In the genomic region with DNA sequence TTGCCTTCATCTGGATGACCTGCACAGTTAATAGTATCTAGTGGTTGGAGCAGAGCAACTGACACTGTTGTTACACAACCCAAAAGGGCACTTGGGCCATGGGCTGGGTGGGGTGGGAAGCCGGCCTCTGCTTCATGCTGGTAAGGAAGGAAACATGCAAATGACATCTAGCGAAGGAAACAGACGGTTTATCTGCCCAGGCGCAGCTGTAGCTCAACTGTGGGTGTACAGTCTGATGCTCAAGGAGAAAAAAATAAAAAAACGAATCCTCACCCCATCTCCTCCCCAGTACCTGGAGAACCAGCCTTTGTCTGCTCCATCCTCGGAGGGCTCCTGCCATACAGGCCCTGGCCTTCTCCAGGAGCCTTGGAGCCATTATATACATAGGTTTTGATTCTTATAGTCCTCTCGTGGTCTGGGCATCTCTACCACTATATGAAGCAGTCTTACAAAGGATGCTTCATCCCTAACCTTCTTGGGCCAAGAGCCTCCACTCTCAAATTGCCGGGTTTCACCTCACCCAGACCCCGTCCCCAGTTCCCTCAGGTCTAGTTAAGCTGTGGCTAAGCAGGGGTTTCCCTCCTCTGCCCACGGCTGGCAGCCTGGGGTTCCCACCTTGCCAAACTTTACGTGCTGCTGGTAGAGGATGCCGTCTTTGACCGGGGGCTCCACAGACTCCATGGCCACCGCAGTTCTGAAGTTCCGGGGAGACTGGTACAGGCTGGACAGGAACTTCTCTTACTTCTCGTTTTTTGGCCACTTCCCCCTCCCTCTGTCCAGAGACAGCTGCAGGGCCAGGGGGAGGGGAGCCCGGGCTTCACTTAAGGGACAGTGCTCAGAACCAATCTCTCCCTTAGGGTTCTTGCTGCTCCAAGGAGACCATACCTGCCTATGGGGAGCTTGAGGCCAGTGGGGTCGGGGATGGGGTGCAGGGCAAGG, we compare ENCODE assay signal across 10 mouse cellular contexts. TPM values are rescaled to one million over a fixed set of nuclear protein-coding genes. Genes with fewer than 3 reads are reported as not detected.
DNase-seq lines count a peak whose midpoint lies in the region; ATAC-seq and TF ChIP-seq lines count a peak whose summit lies in the region.
"Had no signal": no experiment of that assay in that cellular context is flagged by ENCODE, and none has a peak within 500 bp of the region (broad histone marks: within the 10 kb centered on the region; RNA-seq: fewer than 3 reads in every experiment).

No protein-coding gene starts in this region.

- H3K9ac ChIP-seq in kidney, embryonic 16.5 days (replicated peaks; ENCODE audit: low read length) = no peak overlapping the region
- H3K9ac ChIP-seq in liver, embryonic 13.5 days = peak overlapping the region; percentile 22; the same call in 1 of the 2 replicates
- H3K9ac ChIP-seq in intestine, postnatal 0 days (ENCODE audit: low read depth, low read length) = no peak overlapping the region
- H3K9ac ChIP-seq in hindbrain, embryonic 13.5 days = no peak overlapping the region

- H3K27ac ChIP-seq in kidney, embryonic 16.5 days (ENCODE audit: low read length) = no peak overlapping the region
- H3K27ac ChIP-seq in bone marrow macrophage, adult 2 months (ENCODE audit: insufficient read depth, low read depth, low read length) = peak overlapping the region; percentile 68
- peak overlapping the region; percentile 73 for H3K27ac ChIP-seq in liver, embryonic 13.5 days
- H3K27ac ChIP-seq in small intestine, adult 2 months (ENCODE audit: insufficient read depth, low read depth, low read length) = peak overlapping the region; percentile 71
- H3K27ac ChIP-seq in intestine, postnatal 0 days (ENCODE audit: low read depth, low read length) = no peak overlapping the region
- no peak overlapping the region for H3K27ac ChIP-seq in hindbrain, embryonic 13.5 days

- no peak for ATAC-seq in kidney, embryonic 16.5 days (ENCODE audit: low FRiP score, low TSS enrichment)
- peak; percentile 66 for ATAC-seq in liver, embryonic 13.5 days (ENCODE audit: low read depth)
- ATAC-seq in intestine, postnatal 0 days = no peak; the same call in 1 of the 2 replicates
- no peak for ATAC-seq in hindbrain, embryonic 13.5 days (ENCODE audit: low FRiP score)

- no peak for TF ChIP-seq CTCF in bone marrow macrophage, adult 2 months (IDR thresholded peaks at IDR 0.05; ENCODE audit: low read depth, low read length)
- no peak for TF ChIP-seq CTCF in small intestine, adult 2 months (IDR thresholded peaks at IDR 0.05; ENCODE audit: extremely low read depth, insufficient read length, insufficient replicate concordance, low read depth, low read length)
- no peak for TF ChIP-seq CTCF in intestine, postnatal 0 days (IDR thresholded peaks at IDR 0.05; ENCODE audit: low read depth)

- H3K4me2 ChIP-seq in kidney, embryonic 16.5 days (replicated peaks; ENCODE audit: low read depth, low read length) = no peak overlapping the region
- H3K4me2 ChIP-seq in liver, embryonic 13.5 days = peak overlapping the region; percentile 31
- H3K4me2 ChIP-seq in intestine, postnatal 0 days (replicated peaks; ENCODE audit: low read depth) = no peak overlapping the region
- H3K4me2 ChIP-seq in hindbrain, embryonic 13.5 days = no peak overlapping the region

- no peak overlapping the region for H3K4me3 ChIP-seq in kidney, embryonic 16.5 days (ENCODE audit: low read length)
- H3K4me3 ChIP-seq in bone marrow macrophage, adult 2 months (ENCODE audit: insufficient read depth, low read length) = peak overlapping the region; percentile 62
- peak overlapping the region; percentile 7; the same call in 1 of the 2 replicates for H3K4me3 ChIP-seq in liver, embryonic 13.5 days (replicated peaks)
- H3K4me3 ChIP-seq in small intestine, adult 2 months (ENCODE audit: low read depth, low read length) = peak overlapping the region; percentile 56
- H3K4me3 ChIP-seq in intestine, postnatal 0 days (ENCODE audit: low read depth, low read length) = no peak overlapping the region
- H3K4me3 ChIP-seq in hindbrain, embryonic 13.5 days = no peak overlapping the region

- no peaks in the 10 kb centered on the region for H3K27me3 ChIP-seq in kidney, embryonic 16.5 days (ENCODE audit: insufficient read depth, low read length)
- no peaks in the 10 kb centered on the region for H3K27me3 ChIP-seq in liver, embryonic 13.5 days
- H3K27me3 ChIP-seq in small intestine, adult 2 months (ENCODE audit: control insufficient read depth, insufficient read depth, low read length) = no peaks in the 10 kb centered on the region
- no peaks in the 10 kb centered on the region for H3K27me3 ChIP-seq in intestine, postnatal 0 days (replicated peaks; ENCODE audit: control insufficient read depth, insufficient read depth, low read length)
- no peaks in the 10 kb centered on the region for H3K27me3 ChIP-seq in hindbrain, embryonic 13.5 days

- WGBS in kidney, embryonic 16.5 days = 79% methylated on average over 18 of the region's 18 CpGs
- WGBS in liver, embryonic 13.5 days (ENCODE audit: insufficient replicate concordance) = 21% methylated on average over 18 of the region's 18 CpGs
- 67% methylated on average over 18 of the region's 18 CpGs for WGBS in small intestine, adult 2 months
- WGBS in intestine, postnatal 0 days = 73% methylated on average over 18 of the region's 18 CpGs
- whole genome bisulfite sequencing in hindbrain, embryonic 13.5 days = 84% methylated on average over 18 of the region's 18 CpGs

- no peaks in the 10 kb centered on the region; the same call in 1 of the 2 replicates for H3K4me1 ChIP-seq in kidney, embryonic 16.5 days (ENCODE audit: insufficient read depth, low read length)
- peaks cover 30% of the 10 kb centered on the region for H3K4me1 ChIP-seq in bone marrow macrophage, adult 2 months (ENCODE audit: control insufficient read depth, insufficient read depth, low read length)
- peaks cover 56% of the 10 kb centered on the region for H3K4me1 ChIP-seq in liver, embryonic 13.5 days (replicated peaks)
- H3K4me1 ChIP-seq in small intestine, adult 2 months (ENCODE audit: control insufficient read depth, insufficient read depth, insufficient read length, low read length) = peaks cover 2% of the 10 kb centered on the region
- H3K4me1 ChIP-seq in intestine, postnatal 0 days (replicated peaks; ENCODE audit: control insufficient read depth, insufficient read depth, low read length) = no peaks in the 10 kb centered on the region
- 0 out of 2 replicates have a peak, but pooled peaks cover 4% of the 10 kb centered on the region for H3K4me1 ChIP-seq in hindbrain, embryonic 13.5 days (replicated peaks)

- no peak for TF ChIP-seq POLR2A in bone marrow macrophage, adult 2 months (IDR thresholded peaks at IDR 0.05; ENCODE audit: borderline replicate concordance, low read depth, low read length)
- no peak for TF ChIP-seq POLR2A in small intestine, adult 2 months (IDR thresholded peaks at IDR 0.05; ENCODE audit: low read depth, low read length)

- H3K36me3 ChIP-seq in kidney, embryonic 16.5 days (ENCODE audit: insufficient read depth, low read length) = peaks cover 35% of the 10 kb centered on the region
- peaks cover 40% of the 10 kb centered on the region for H3K36me3 ChIP-seq in liver, embryonic 13.5 days
- peaks cover 22% of the 10 kb centered on the region for H3K36me3 ChIP-seq in small intestine, adult 2 months (ENCODE audit: control insufficient read depth, insufficient read depth, low read length)
- peaks cover 32% of the 10 kb centered on the region for H3K36me3 ChIP-seq in intestine, postnatal 0 days (ENCODE audit: control insufficient read depth, insufficient read depth)
- peaks cover 55% of the 10 kb centered on the region for H3K36me3 ChIP-seq in hindbrain, embryonic 13.5 days

- H3K9me3 ChIP-seq in kidney, embryonic 16.5 days (ENCODE audit: low read length) = no peaks in the 10 kb centered on the region
- H3K9me3 ChIP-seq in liver, embryonic 13.5 days (replicated peaks) = no peaks in the 10 kb centered on the region
- no peaks in the 10 kb centered on the region for H3K9me3 ChIP-seq in intestine, postnatal 0 days (ENCODE audit: control insufficient read depth)
- no peaks in the 10 kb centered on the region for H3K9me3 ChIP-seq in hindbrain, embryonic 13.5 days

- peak; percentile 15 for DNase-seq in kidney, adult 9 months
- DNase-seq in liver, embryonic 13.5 days = no peak
- DNase-seq in urinary bladder, postnatal 10 days (ENCODE audit: low spot score) = no peak
- DNase-seq: cerebellum, postnatal 10 days; kidney, postnatal 10 days had no signal

RNA-seq across cellular contexts. Expression of a gene that starts 1.0 kb away (rescaled TPM):
- polyA plus RNA-seq in kidney, embryonic 16.5 days (2015; fragmentation: Nextera tagmentation; extraction: Ambion mirVana) = 2.5 TPM in 2 replicates
- 87.8 and 94.2 TPM in 2 replicates for polyA plus RNA-seq in bone marrow macrophage, adult 2 months (2012; ENCODE audit: insufficient read depth, insufficient read length, missing spikeins)
- 3.4 and 3.8 TPM in 2 replicates for polyA plus RNA-seq in liver, embryonic 13.5 days (2015; fragmentation: Nextera tagmentation; extraction: Ambion mirVana)
- polyA plus RNA-seq in small intestine, adult 2 months (2012; rRNA removed) = 14.1 and 25.7 TPM in 2 replicates
- 1.5 and 1.6 TPM in 2 replicates for polyA plus RNA-seq in intestine, postnatal 0 days (2015; fragmentation: Nextera tagmentation; extraction: Ambion mirVana)
- polyA plus RNA-seq in hindbrain, embryonic 13.5 days (2015; fragmentation: Nextera tagmentation; extraction: Ambion mirVana) = 4.1 and 5.7 TPM in 2 replicates

RNA-seq across cellular contexts. Expression of a gene that starts 8.4 kb away (rescaled TPM):
- 89.1 and 91.6 TPM in 2 replicates for polyA plus RNA-seq in kidney, embryonic 16.5 days (2015; fragmentation: Nextera tagmentation; extraction: Ambion mirVana)
- 39.1 and 39.8 TPM in 2 replicates for polyA plus RNA-seq in bone marrow macrophage, adult 2 months (2012; ENCODE audit: insufficient read depth, insufficient read length, missing spikeins)
- polyA plus RNA-seq in liver, embryonic 13.5 days (2015; fragmentation: Nextera tagmentation; extraction: Ambion mirVana) = 31.7 and 32.8 TPM in 2 replicates
- 27.3 and 53.6 TPM in 2 replicates for polyA plus RNA-seq in small intestine, adult 2 months (2012; rRNA removed)
- polyA plus RNA-seq in intestine, postnatal 0 days (2015; fragmentation: Nextera tagmentation; extraction: Ambion mirVana) = 23.2 and 25.8 TPM in 2 replicates
- 55.6 and 55.9 TPM in 2 replicates for polyA plus RNA-seq in hindbrain, embryonic 13.5 days (2015; fragmentation: Nextera tagmentation; extraction: Ambion mirVana)

RNA-seq across cellular contexts. Expression of a gene that starts 14.6 kb away (rescaled TPM):
- polyA plus RNA-seq in kidney, embryonic 16.5 days (2015; fragmentation: Nextera tagmentation; extraction: Ambion mirVana) = 162 and 169 TPM in 2 replicates
- 6.0 TPM in 2 replicates for polyA plus RNA-seq in bone marrow macrophage, adult 2 months (2012; ENCODE audit: insufficient read depth, insufficient read length, missing spikeins)
- 27.5 and 28.8 TPM in 2 replicates for polyA plus RNA-seq in liver, embryonic 13.5 days (2015; fragmentation: Nextera tagmentation; extraction: Ambion mirVana)
- polyA plus RNA-seq in small intestine, adult 2 months (2012; rRNA removed) = 57.1 and 60.2 TPM in 2 replicates
- 131 and 142 TPM in 2 replicates for polyA plus RNA-seq in intestine, postnatal 0 days (2015; fragmentation: Nextera tagmentation; extraction: Ambion mirVana)
- polyA plus RNA-seq in hindbrain, embryonic 13.5 days (2015; fragmentation: Nextera tagmentation; extraction: Ambion mirVana) = 141 and 146 TPM in 2 replicates

RNA-seq across cellular contexts. Expression of a gene that starts 40.2 kb away (rescaled TPM):
- polyA plus RNA-seq in kidney, embryonic 16.5 days (2015; fragmentation: Nextera tagmentation; extraction: Ambion mirVana) = 177 and 194 TPM in 2 replicates
- 0.62 and 1.2 TPM in 2 replicates for polyA plus RNA-seq in bone marrow macrophage, adult 2 months (2012; ENCODE audit: insufficient read depth, insufficient read length, missing spikeins)
- polyA plus RNA-seq in liver, embryonic 13.5 days (2015; fragmentation: Nextera tagmentation; extraction: Ambion mirVana) = 11.5 and 12.3 TPM in 2 replicates
- 8.9 and 9.8 TPM in 2 replicates for polyA plus RNA-seq in small intestine, adult 2 months (2012; rRNA removed)
- polyA plus RNA-seq in intestine, postnatal 0 days (2015; fragmentation: Nextera tagmentation; extraction: Ambion mirVana) = 31.3 and 34.8 TPM in 2 replicates
- polyA plus RNA-seq in hindbrain, embryonic 13.5 days (2015; fragmentation: Nextera tagmentation; extraction: Ambion mirVana) = 615 and 625 TPM in 2 replicates

RNA-seq across cellular contexts. Expression of a gene that starts 42.8 kb away (rescaled TPM):
- 40.2 and 41.2 TPM in 2 replicates for polyA plus RNA-seq in kidney, embryonic 16.5 days (2015; fragmentation: Nextera tagmentation; extraction: Ambion mirVana)
- 45.6 and 47.6 TPM in 2 replicates for polyA plus RNA-seq in bone marrow macrophage, adult 2 months (2012; ENCODE audit: insufficient read depth, insufficient read length, missing spikeins)
- polyA plus RNA-seq in liver, embryonic 13.5 days (2015; fragmentation: Nextera tagmentation; extraction: Ambion mirVana) = 7.9 and 8.8 TPM in 2 replicates
- polyA plus RNA-seq in small intestine, adult 2 months (2012; rRNA removed) = 51.0 and 76.9 TPM in 2 replicates
- 10.3 and 12.3 TPM in 2 replicates for polyA plus RNA-seq in intestine, postnatal 0 days (2015; fragmentation: Nextera tagmentation; extraction: Ambion mirVana)
- 57.0 and 57.1 TPM in 2 replicates for polyA plus RNA-seq in hindbrain, embryonic 13.5 days (2015; fragmentation: Nextera tagmentation; extraction: Ambion mirVana)

Comparison
In these comparisons a context has a peak if more than half of its experiments do, and no peak if none do; other contexts are left out.
1. H3K27ac ChIP-seq: peak in bone marrow macrophage, adult 2 months (single experiment), liver, embryonic 13.5 days (single experiment) and small intestine, adult 2 months (single experiment); none in kidney, embryonic 16.5 days (single experiment), intestine, postnatal 0 days (single experiment) and hindbrain, embryonic 13.5 days (single experiment).
2. H3K4me3 ChIP-seq: peak in bone marrow macrophage, adult 2 months (single experiment), liver, embryonic 13.5 days (single experiment) and small intestine, adult 2 months (single experiment); none in kidney, embryonic 16.5 days (single experiment), intestine, postnatal 0 days (single experiment) and hindbrain, embryonic 13.5 days (single experiment).